Mouse (Mus musculus): ENCODE data around the gene Ccr6. TPM values are rescaled to one million over a fixed set of nuclear protein-coding genes. Genes with fewer than 3 reads are reported as not detected.
A peak's percentile ranks its signal among the peaks of the same experiment; 100 is the strongest.

Gene Ccr6
- polyA plus RNA-seq, 1 experiment from 2014 or later: 0.10 TPM

DNA sequence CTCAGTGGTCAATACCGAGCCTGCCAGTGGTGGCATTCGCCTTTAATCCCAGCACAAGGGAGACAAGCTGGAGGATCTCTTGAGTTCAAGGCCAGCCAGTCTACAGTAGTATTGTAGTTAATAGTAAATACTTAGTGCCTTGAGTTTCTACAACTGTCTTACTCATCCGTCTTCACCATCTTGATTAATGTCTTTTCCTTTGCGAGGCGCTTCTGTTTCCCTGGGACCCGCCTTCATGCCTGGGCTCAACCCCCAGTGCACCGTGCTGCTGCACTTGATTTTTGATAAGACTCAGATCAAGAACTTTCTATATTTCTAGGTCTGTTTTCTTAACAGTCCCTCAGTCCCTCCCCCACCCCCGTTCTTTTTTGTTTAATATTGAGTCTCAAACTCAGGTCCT lies 49.2 kb downstream of the Ccr6 start:
- peak overlapping the region; percentile 97 for H3K4me2 ChIP-seq
- H3K4me3 ChIP-seq (replicated peaks): peak overlapping the region; percentile 94
- no peaks in the 10 kb centered on the region for H3K27me3 ChIP-seq
- peaks cover 29% of the 10 kb centered on the region for H3K4me1 ChIP-seq (replicated peaks)
- ATAC-seq (ENCODE audit: low read depth) (no peak), DNase-seq (peak; percentile 34)
- WGBS (ENCODE audit: insufficient replicate concordance): 22% methylated on average over 8 of the region's 8 CpGs
- peak overlapping the region; percentile 85 for H3K9ac ChIP-seq
- peaks cover 11% of the 10 kb centered on the region for H3K36me3 ChIP-seq
- H3K9me3 ChIP-seq (replicated peaks): no peaks in the 10 kb centered on the region
- peak overlapping the region; percentile 54 for H3K27ac ChIP-seq

DNA sequence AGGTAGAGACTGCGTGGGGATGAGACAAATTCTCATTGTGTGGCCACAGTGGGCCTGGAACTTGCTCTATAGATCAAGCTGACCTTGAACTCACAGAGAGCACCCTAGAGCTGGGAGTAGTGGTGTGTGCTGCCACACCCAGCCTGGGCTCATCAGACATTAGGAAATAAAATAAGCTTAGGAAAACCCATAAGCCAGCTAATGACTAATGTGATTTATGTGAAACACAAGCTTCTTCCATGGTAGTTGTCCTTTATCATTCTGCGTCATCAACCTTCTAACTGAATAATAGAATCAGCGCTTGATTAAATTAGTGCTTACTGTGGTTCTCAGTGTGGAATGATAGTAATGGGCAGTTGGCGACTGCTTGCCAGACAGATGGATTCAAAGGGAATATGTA lies 51.1 kb downstream of the Ccr6 start:
- no peaks in the 10 kb centered on the region for H3K9me3 ChIP-seq (replicated peaks)
- H3K27me3 ChIP-seq: no peaks in the 10 kb centered on the region
- no peak overlapping the region for H3K4me3 ChIP-seq (replicated peaks)
- H3K9ac ChIP-seq: no peak overlapping the region
- no peak overlapping the region for H3K27ac ChIP-seq
- peaks cover 15% of the 10 kb centered on the region for H3K36me3 ChIP-seq
- DNase-seq: no peak
- WGBS (ENCODE audit: insufficient replicate concordance): 80% methylated on average over 4 of the region's 4 CpGs
- ATAC-seq (ENCODE audit: low read depth): no peak
- no peak overlapping the region for H3K4me2 ChIP-seq
- peaks cover 29% of the 10 kb centered on the region for H3K4me1 ChIP-seq (replicated peaks)

DNA sequence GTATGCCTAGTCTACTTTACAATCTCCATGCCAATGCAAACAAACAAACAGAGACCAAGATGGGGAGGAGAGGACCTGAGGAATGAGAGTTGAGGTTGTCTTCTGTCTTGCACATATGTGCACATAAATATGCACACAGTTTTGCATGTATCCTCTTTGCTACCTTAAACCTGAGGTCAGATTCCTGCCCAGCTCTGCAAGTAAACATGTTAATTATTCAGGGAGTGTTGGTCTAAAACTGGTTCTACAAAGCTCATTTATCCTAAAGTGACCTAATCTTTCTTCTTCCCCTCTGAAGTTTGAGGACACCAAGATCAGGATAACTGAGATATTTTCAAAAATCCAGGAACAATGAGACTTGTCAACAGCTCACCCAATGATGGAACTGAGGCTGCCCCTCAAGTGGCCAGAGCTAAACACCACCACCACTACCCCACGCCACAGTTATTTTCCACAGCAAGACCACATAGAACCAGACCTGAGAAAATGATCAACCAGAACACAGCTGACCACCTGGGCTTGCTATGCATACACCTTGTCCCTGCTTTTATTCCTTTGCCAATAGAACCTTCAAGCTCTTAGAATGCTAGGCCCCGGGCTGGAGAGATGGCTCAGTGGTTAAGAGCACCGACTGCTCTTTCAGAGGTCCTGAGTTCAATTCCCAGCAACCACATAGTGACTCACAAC lies 54.3 kb downstream of the Ccr6 start:
- H3K27me3 ChIP-seq: no peaks in the 10 kb centered on the region

GRCm38 (mm10) chr17:8290736-8291135 lies 54.9 kb downstream of the Ccr6 start:
- H3K9me3 ChIP-seq (replicated peaks): no peaks in the 10 kb centered on the region
- H3K4me3 ChIP-seq (replicated peaks): no peak overlapping the region
- DNase-seq: no peak
- no peak overlapping the region for H3K27ac ChIP-seq
- H3K36me3 ChIP-seq: peaks cover 17% of the 10 kb centered on the region
- no peaks in the 10 kb centered on the region for H3K27me3 ChIP-seq
- no peak overlapping the region for H3K4me2 ChIP-seq
- ATAC-seq (ENCODE audit: low read depth): no peak
- no peak overlapping the region for H3K9ac ChIP-seq
- H3K4me1 ChIP-seq (replicated peaks): peaks cover 7% of the 10 kb centered on the region

More for the DNA sequence above, 54.3 kb downstream of the Ccr6 start:
- no peak overlapping the region for H3K9ac ChIP-seq
- H3K27ac ChIP-seq: no peak overlapping the region
- H3K4me3 ChIP-seq (replicated peaks): no peak overlapping the region
- 75% methylated on average over 3 of the region's 3 CpGs for WGBS (ENCODE audit: insufficient replicate concordance)
- H3K9me3 ChIP-seq (replicated peaks): no peaks in the 10 kb centered on the region
- peaks cover 13% of the 10 kb centered on the region for H3K4me1 ChIP-seq (replicated peaks)
- ATAC-seq (ENCODE audit: low read depth): no peak
- no peak for DNase-seq
- peaks cover 17% of the 10 kb centered on the region for H3K36me3 ChIP-seq
- no peak overlapping the region for H3K4me2 ChIP-seq

GRCm38 (mm10) chr17:8295825-8296224 lies 60.0 kb downstream of the Ccr6 start:
- Histone ChIP-seq H3K36me3 (0 out of 2 replicates have a peak, but pooled peaks cover 2% of the 10 kb centered on the region), H3K9ac (no peak overlapping the region), H3K9me3 (replicated peaks) (no peaks in the 10 kb centered on the region), H3K4me1 (replicated peaks) (no peaks in the 10 kb centered on the region), H3K4me3 (replicated peaks) (no peak overlapping the region), H3K27ac (no peak overlapping the region), H3K27me3 (no peaks in the 10 kb centered on the region), H3K4me2 (no peak overlapping the region)
- no peak for DNase-seq
- ATAC-seq (ENCODE audit: low read depth): no peak

DNA sequence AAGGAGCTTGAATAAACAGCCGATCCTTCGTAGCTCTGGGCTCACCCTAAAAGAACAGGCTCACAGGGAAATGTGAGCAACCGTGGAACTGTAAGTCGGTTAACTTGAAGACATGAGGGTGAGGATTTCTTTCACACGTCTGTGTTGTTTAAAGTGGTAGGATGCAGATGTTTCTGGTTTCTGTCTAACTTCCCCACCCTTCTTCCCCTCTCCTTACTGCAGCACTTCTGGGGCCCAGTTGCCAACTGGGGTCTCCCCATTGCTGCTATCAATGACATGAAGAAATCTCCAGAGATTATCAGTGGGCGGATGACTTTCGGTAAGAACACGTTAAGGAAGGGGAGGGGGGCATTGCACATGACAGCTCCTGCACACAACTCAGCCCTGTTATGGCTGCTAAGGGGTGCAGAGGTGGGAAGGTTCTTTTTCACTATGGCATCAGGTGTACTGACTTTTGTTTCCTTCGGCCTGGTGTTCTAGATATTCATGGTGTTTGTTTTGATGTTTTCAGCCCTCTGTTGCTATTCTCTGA lies 60.5 kb downstream of the Ccr6 start:
- WGBS (ENCODE audit: insufficient replicate concordance): 64% methylated on average over 9 of the region's 9 CpGs

GRCm38 (mm10) chr17:8297746-8298145 lies 61.9 kb downstream of the Ccr6 start:
- Histone ChIP-seq H3K36me3 (0 out of 2 replicates have a peak, but pooled peaks cover 2% of the 10 kb centered on the region), H3K9me3 (replicated peaks) (no peaks in the 10 kb centered on the region), H3K9ac (no peak overlapping the region), H3K4me1 (replicated peaks) (no peaks in the 10 kb centered on the region), H3K27ac (no peak overlapping the region), H3K27me3 (no peaks in the 10 kb centered on the region), H3K4me3 (replicated peaks) (no peak overlapping the region), H3K4me2 (no peak overlapping the region)
- ATAC-seq (ENCODE audit: low read depth) (no peak), DNase-seq (no peak)
- WGBS (ENCODE audit: insufficient replicate concordance): 68% methylated on average over 5 of the region's 5 CpGs

More for the DNA sequence above, 60.5 kb downstream of the Ccr6 start:
- no peaks in the 10 kb centered on the region for H3K4me1 ChIP-seq (replicated peaks)
- no peak overlapping the region for H3K9ac ChIP-seq
- ATAC-seq (ENCODE audit: low read depth) (no peak), DNase-seq (no peak)
- H3K4me2 ChIP-seq: no peak overlapping the region
- no peak overlapping the region for H3K27ac ChIP-seq
- no peak overlapping the region for H3K4me3 ChIP-seq (replicated peaks)
- H3K9me3 ChIP-seq (replicated peaks): no peaks in the 10 kb centered on the region
- 0 out of 2 replicates have a peak, but pooled peaks cover 2% of the 10 kb centered on the region for H3K36me3 ChIP-seq
- no peaks in the 10 kb centered on the region for H3K27me3 ChIP-seq

GRCm38 (mm10) chr17:8298281-8298680 lies 62.4 kb downstream of the Ccr6 start:
- Histone ChIP-seq H3K4me2 (no peak overlapping the region), H3K9ac (no peak overlapping the region), H3K27me3 (no peaks in the 10 kb centered on the region), H3K9me3 (replicated peaks) (no peaks in the 10 kb centered on the region), H3K36me3 (0 out of 2 replicates have a peak, but pooled peaks cover 2% of the 10 kb centered on the region), H3K27ac (no peak overlapping the region), H3K4me1 (replicated peaks) (no peaks in the 10 kb centered on the region), H3K4me3 (replicated peaks) (no peak overlapping the region)
- no peak for DNase-seq
- no peak for ATAC-seq (ENCODE audit: low read depth)
- 75% methylated on average over 2 of the region's 2 CpGs for WGBS (ENCODE audit: insufficient replicate concordance)

GRCm38 (mm10) chr17:8299524-8299923 lies 63.7 kb downstream of the Ccr6 start:
- Histone ChIP-seq H3K27me3 (no peaks in the 10 kb centered on the region), H3K9me3 (replicated peaks) (no peaks in the 10 kb centered on the region), H3K9ac (no peak overlapping the region; the same call in 1 of the 2 replicates), H3K36me3 (no peaks in the 10 kb centered on the region), H3K27ac (no peak overlapping the region), H3K4me3 (replicated peaks) (no peak overlapping the region), H3K4me1 (replicated peaks) (no peaks in the 10 kb centered on the region), H3K4me2 (no peak overlapping the region)
- DNase-seq (no peak), ATAC-seq (ENCODE audit: low read depth) (no peak)

GRCm38 (mm10) chr17:8301515-8301914 lies 65.7 kb downstream of the Ccr6 start:
- Histone ChIP-seq H3K9me3 (replicated peaks) (no peaks in the 10 kb centered on the region), H3K4me1 (replicated peaks) (no peaks in the 10 kb centered on the region), H3K27ac (no peak overlapping the region), H3K9ac (no peak overlapping the region), H3K4me3 (replicated peaks) (no peak overlapping the region), H3K36me3 (no peaks in the 10 kb centered on the region), H3K4me2 (no peak overlapping the region), H3K27me3 (no peaks in the 10 kb centered on the region)
- 65% methylated on average over 4 of the region's 4 CpGs for WGBS (ENCODE audit: insufficient replicate concordance)
- no peak for ATAC-seq (ENCODE audit: low read depth)
- DNase-seq: no peak

DNA sequence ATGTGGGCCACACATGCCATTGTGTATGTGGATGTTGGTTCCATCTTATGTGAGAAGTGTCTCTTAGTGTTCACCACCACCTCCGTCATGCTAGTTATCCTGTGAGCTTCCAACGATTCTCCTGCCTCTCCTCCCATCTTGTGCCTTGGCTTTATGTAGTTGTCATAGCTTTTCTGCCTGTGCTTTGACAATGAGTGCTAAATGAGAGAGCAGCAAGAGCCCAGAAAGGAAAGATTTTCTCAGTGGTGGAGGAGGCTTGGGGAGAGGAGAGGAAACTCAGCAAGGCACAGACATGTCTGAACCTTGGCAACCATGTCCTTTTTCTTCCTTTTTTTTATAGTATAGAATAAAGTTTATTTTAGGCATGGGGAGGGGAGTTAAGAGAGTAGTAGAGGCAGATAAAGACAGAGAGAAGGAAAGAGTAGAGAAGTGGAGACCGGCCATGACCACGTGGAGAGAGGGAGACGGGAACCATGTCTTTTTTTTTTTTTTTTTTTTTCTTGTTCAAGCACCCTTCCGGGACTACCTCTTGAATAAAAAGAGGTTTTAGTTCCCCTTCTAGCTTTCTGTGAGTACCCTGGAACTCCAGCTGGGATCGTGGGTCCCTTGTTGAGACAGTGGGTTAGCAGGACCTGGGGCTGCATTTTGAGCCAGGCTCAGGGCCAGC lies 67.1 kb downstream of the Ccr6 start:
- 66% methylated on average over 7 of the region's 7 CpGs for WGBS (ENCODE audit: insufficient replicate concordance)
- Histone ChIP-seq H3K4me2 (no peak overlapping the region), H3K27ac (no peak overlapping the region), H3K36me3 (no peaks in the 10 kb centered on the region), H3K9ac (no peak overlapping the region), H3K4me1 (replicated peaks) (no peaks in the 10 kb centered on the region), H3K9me3 (replicated peaks) (no peaks in the 10 kb centered on the region), H3K4me3 (replicated peaks) (no peak overlapping the region), H3K27me3 (no peaks in the 10 kb centered on the region)
- DNase-seq (no peak), ATAC-seq (ENCODE audit: low read depth) (no peak)

DNA sequence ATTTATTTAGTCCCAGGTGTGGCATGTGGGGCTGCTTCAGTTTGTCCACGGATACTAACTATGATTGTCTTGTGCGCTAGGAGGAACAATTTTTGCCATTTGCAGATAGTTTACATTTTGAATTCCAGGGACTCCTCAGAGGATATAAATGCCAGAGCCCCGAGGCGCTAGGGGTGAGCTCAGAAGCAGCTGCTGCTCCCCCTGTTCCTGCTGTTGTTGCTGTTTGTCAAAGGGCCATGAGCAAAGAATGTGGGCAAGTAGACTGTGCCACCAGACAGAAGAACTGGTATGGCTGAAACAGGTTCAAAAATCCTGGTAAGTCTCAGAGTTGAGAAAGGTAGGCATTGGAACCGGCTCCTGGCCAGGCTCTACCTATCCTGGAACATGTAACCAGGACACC lies 67.8 kb downstream of the Ccr6 start:
- DNase-seq (no peak), ATAC-seq (ENCODE audit: low read depth) (no peak)
- no peak overlapping the region for H3K9ac ChIP-seq
- no peaks in the 10 kb centered on the region for H3K36me3 ChIP-seq
- H3K27ac ChIP-seq: no peak overlapping the region
- H3K4me2 ChIP-seq: no peak overlapping the region
- H3K27me3 ChIP-seq: no peaks in the 10 kb centered on the region
- no peaks in the 10 kb centered on the region for H3K9me3 ChIP-seq (replicated peaks)
- H3K4me1 ChIP-seq (replicated peaks): no peaks in the 10 kb centered on the region
- WGBS (ENCODE audit: insufficient replicate concordance): 58% methylated on average over 5 of the region's 5 CpGs
- H3K4me3 ChIP-seq (replicated peaks): no peak overlapping the region
